23 mouse cellular contexts compared by ENCODE assay signal in genomic region chr13:92919882-92920281, GRCm38 (mm10).
"Had no signal": no experiment of that assay in that cellular context is flagged by ENCODE, and none has a peak within 500 bp of the region (broad histone marks: within the 10 kb centered on the region; RNA-seq: fewer than 3 reads in every experiment).

No protein-coding gene starts in this region.

- DNase-seq: kidney, adult 2 months; kidney, postnatal 25 days; layer of hippocampus, adult 9-11 months; liver; lung, adult 18-20 months; lung, postnatal 14 days; retina, postnatal 1 day; right cerebral cortex, postnatal 25 days; spleen, adult 18-20 months; thymus, postnatal 36 days had no signal

- H3K4me1 ChIP-seq: limb, embryonic 13.5 days; liver, embryonic 12.5 days; liver, embryonic 15.5 days; lung, embryonic 15.5 days; midbrain, embryonic 12.5 days; stomach, embryonic 15.5 days had no signal

- H3K27ac ChIP-seq: kidney, postnatal 0 days; layer of hippocampus, adult 2 months; limb, embryonic 10.5 days; limb, embryonic 13.5 days; liver, embryonic 12.5 days; liver, embryonic 15.5 days; lung, embryonic 15.5 days; macrophage; midbrain, embryonic 12.5 days; stomach, embryonic 15.5 days had no signal

- H3K36me3 ChIP-seq: limb, embryonic 10.5 days; limb, embryonic 13.5 days; liver, embryonic 12.5 days; liver, embryonic 15.5 days; lung, embryonic 15.5 days; midbrain, embryonic 12.5 days; stomach, embryonic 15.5 days had no signal

- H3K4me3 ChIP-seq: layer of hippocampus, adult 2 months; limb, embryonic 10.5 days; limb, embryonic 13.5 days; liver, embryonic 12.5 days; liver, embryonic 15.5 days; lung, embryonic 15.5 days; midbrain, embryonic 12.5 days; myocyte; stomach, embryonic 15.5 days had no signal

- ATAC-seq: intestine, postnatal 0 days; liver, embryonic 12.5 days; midbrain, embryonic 16.5 days had no signal

- H3K27me3 ChIP-seq: limb, embryonic 13.5 days; liver, embryonic 15.5 days; lung, embryonic 15.5 days; midbrain, embryonic 12.5 days; stomach, embryonic 15.5 days had no signal
